Mouse (Mus musculus) thymus, postnatal 25 days (tissue): ENCODE measurements around the gene Gid8.

Source experiments
- DNase-seq: peaks from one replicate; pipeline ENCODE4 v3.0.0; 2022

Gene Gid8

DNA sequence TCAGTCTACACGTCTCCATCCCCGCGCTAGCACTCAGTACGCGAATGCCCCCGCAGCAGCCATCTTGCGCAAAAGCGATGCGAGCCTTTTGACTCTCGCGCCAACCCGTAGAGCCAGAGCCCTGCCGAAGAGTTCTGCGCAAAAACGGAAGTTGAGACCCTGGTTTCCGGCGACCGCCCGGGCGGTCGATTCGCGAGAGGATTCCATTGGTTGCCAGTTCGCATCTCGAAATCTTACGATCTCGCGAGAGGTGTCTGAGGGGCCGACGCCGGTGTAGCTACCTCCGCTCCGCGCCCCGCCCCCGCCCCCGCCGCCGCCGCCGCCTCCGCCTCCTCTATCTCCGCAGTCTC, at the start of gene Gid8, which contains the start of gene Dido1:
Gene Gid8 (plus strand): TSS at position 195 of the 350 bp plus-strand sequence.
Gene Dido1 (minus strand): TSS at position 77 of the 350 bp plus-strand sequence.
- peak; percentile 94 for DNase-seq

DNA sequence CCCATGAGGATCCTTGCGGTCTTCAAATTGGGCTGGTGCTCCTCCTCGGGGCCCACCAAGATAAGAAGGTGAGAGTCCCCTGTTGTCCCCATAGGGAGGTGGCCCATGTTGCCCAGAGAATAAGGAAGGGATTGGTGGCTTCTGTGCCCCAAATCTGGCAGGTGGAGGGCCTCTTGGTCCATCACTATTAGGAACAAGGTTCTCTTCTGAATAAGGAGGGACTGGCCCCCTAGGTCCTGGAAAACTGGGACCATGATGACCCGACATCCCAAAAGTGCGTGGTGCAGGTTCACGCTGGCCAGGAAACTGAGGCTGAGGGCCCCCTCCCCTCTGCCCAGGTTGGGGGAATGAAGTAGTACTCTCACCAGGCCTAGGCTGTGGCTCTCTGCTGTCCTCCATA, 49.4 kb upstream of the Gid8 start:
- DNase-seq: no peak

DNA sequence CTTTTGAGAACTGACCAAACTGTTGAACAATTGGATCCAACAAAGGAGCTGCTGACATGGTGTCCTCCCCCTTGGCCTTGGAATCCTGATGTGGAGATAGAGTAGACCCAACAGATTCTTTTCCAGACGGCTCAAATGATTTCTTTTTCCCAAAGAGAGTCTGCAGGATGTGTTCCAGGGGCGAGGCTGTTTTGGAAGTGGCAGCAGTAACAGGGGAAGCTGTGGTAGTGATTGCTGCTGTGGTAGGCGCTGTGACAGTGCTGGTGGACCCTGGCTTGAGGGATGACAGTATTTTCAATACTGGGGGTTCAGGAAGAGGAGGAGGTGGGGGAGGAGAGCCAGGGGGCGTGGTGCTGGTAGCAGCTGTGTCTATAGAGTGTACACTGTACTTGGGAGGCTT, 47.9 kb upstream of the Gid8 start:
- no peak for DNase-seq

DNA sequence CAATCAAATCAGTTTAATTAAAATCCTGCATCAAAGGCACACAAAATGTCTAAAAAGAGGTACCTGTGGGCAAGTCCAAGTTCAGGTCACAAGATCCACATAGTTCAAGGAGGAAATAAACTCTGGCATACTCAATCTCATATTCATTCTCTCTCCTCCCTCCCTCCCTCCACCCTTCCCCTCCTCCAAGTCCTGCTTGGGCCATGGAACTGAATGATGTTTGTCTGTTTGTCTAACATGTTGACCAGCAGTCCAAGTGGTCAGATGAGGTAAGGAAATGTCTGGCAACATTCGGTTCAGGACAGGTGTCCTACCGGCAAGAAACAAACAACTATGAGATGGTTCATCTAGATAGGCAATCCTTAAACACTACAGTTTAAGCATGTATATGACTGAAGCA, 33.2 kb upstream of the Gid8 start:
- no peak for DNase-seq

DNA sequence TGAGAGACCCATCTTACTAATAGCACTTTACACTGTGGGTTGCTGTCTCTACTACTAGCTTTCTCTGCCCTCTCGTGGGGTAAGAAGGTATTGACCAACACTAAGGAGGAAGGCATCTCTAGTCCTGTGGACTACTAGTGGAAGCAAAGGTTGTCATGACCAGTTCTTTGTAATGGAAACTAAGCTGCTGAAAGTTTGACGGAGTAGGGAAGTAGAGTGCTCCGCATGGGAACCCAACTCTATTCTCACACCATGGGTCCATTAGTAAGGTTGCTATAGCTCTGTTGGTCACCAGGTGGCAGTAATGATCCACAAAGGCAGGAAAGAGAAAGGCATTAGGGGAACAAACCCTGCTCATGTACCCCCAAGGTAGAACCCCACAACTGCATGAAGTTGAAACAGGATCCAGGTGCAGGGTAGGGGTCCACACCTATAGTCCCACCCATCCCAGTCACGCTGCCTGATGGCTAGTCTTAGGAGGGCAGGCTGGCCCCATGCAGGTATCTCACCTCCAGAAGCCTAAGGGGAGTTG, 31.2 kb upstream of the Gid8 start:
- peak; percentile 76 for DNase-seq

DNA sequence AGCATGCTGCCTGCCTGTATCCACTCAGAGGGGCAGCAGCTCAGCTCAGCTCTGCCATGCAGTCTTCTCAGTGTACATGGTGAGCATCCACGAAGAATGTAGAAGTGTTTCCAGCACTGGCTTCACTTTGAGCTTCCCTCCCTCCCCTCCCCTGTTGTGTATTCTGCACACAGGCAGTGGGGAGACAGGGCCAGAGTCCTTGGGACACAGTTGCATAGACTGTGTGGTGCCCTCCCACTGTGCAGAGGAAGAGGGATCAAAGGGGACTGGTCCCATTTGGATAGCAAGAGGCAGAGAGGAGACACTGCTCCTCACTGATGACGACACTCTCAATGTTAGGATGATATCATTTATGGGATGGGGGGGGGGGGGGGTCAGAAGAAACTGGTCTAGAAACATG, 28.7 kb upstream of the Gid8 start:
- no peak for DNase-seq

DNA sequence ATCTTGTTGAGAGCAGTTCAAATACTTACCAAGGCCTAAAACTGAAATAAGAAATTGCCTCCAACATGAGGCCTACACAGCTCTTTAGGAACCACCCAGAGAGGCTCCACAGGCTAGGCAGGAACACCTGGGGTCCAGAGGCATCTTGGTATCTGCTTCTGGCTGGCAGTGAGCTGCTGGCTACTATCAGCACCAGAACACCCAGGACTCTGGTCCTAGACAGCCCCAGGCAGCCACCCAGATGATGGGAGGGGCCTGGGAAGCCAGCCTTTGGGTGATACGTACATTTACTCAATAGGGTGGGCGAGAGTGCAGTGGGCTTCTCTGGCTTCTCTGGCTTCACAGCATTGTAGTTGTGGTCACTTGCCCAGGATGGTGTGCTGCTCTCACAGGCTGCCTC, 26.4 kb upstream of the Gid8 start:
- DNase-seq: no peak

DNA sequence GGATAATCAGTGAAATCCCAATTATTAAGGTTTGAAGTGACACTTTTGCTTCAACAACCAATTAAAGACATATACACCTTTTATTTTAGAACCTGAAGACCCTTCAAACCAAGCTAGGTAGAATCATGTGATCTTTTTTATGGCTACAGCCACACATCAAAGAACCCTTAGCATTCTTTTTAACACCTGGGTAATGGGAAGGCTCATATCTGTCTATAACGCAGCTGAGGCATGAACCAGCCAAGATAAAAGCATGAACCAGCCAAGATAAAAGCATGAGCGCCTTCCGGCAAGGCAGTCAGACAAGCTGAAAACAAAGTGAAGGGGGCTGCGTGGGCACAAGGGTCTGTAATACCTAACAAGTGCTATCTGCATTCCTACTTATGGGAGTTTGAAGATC, 25.9 kb upstream of the Gid8 start:
- no peak for DNase-seq

DNA sequence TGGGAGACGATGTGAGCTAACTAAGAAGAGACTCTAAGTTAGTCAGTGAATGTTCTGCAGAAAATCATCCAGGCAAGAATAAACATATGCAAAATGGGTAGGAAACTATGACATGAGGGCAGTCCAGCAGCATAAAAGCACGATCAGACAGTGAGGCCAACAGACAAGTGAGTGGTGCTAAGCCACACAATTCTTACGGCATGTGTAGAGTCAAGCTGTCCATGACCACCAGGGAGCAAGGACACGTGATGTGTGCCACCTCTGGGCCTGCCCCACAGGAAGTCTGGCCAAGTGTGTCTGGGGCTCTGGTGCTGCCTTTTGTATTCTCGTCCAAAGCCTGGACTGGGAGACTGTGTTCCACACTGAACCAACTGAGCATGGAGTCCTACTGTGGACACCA, 20.1 kb upstream of the Gid8 start:
- no peak for DNase-seq

DNA sequence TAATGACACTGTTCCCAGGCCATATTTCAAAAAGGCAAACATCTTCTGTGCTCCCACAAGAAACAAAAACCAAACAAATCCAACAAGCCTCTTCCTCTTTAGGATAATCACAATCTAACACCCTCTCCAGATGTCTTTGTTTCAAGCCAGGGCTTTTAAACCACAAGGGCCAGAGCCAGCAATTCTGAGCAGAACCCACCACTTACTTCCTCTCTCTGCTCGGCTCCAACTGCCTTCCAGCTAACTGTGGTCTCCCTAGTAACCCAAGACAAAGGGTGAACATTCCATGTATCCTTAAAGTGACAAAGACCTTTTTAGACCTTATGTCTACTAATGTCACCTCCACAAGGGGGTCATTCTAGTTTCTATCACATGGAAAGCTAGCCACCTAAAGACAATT, 17.3 kb upstream of the Gid8 start:
- DNase-seq: no peak

DNA sequence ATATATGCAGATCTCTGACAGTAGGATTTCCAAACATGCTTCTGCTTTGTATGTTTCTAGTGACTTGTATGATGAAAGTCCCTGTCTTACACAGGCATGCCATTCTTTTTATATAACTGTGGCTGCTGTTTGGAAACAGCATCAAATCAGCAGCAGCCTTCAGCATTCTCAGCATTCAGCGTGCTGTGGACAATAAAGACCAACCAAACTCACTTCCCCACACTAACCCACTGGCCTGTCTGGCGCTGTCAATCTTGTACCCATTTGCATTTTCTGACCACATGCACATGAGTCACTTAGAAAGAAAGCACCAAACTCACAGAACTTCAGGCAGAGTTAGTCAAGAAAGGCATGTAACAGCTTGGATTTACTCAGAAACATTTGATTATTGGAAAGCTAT, 14.7 kb upstream of the Gid8 start:
- no peak for DNase-seq

DNA sequence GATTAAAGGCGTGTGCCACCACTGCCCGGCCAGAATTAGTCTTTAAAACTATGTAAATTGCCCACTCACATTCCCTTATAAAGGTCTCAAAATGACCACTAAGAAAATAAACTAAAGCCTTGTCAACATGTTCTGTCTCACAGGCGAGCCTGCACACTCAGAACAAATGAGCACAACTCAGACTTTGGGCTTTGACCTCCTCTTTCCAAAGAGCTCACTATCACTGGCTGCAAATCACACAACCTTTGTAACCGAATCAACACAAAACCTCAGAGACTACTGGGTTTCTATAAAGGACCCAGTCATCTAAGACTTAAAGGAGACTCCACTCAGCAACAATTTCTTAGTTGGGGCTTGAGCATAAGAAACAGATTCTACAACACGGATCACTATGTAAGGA, 9.5 kb upstream of the Gid8 start:
- no peak for DNase-seq

DNA sequence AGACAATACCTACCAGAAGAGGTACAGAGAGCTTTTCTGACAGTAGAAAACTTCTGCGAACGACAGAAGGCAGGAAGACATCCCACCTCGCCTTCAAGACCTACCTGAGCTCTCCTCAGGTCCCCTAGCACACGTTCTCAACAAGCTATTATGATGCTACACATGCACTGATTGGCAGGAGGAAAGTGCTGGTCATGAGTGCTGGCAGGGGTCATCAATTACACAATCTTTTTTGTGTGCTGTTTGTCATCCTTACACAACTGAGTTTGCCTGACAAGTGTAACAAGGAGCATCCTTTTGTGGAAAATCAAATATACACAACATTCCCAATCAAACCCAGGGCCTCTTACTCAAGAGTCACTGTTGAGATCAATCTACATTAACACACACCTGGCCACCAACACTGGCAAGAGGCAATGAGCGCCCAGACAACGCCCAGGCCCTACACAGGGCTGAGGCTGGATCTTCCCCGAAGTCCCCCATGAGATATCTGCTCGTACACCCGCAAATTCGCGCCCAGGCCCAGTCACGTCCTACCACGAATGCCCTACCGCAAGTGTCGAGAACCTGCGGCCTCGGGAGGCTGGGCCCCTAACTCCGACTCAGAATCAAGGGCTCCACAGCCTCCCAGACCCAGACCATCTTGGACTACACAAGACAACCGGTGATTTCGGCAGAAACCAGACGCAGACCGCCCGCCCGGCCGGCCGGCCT, 8.7 kb upstream of the Gid8 start:
- no peak for DNase-seq

DNA sequence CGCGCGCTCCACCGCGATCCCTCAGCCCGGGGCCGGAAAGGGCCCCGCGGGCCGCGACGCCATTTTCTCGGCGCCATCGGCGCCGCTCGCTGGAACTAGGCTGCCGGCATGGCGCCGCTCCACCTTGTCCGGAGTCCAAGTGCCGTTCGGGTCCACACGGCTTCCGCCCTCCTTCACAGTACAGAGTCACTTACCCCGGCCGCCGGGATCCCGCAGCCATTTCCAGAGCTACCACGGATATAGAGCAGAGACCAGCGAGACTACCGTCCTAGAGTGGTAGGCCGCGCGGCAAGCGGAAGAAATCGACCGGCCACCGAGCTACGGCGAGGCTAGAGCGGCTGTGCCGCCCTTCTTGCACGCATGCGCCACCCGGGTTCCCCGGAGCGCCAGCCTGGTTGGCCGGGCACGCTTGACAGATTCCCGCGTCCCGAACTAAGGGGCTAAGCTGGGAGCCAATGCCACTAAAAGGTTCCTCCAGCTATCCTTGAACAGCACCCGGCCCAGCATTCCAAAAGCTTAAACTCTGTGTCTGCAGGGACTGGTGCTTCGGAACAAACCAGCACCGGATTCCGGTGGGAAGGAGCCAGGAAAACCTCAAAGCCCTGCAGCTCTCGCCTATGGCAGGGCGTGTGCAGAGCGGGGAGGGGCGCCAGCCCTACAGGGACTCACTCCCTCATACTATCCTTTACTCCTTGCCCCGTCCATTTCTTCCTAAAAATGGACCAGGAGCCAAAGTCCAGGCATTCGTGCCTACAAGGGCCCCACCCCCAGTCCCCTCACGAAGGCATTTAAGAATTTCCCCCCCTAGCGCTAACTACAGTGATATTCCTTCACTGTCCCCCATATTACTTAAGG, 7.9 kb upstream of the Gid8 start:
- DNase-seq: peak; percentile 90

DNA sequence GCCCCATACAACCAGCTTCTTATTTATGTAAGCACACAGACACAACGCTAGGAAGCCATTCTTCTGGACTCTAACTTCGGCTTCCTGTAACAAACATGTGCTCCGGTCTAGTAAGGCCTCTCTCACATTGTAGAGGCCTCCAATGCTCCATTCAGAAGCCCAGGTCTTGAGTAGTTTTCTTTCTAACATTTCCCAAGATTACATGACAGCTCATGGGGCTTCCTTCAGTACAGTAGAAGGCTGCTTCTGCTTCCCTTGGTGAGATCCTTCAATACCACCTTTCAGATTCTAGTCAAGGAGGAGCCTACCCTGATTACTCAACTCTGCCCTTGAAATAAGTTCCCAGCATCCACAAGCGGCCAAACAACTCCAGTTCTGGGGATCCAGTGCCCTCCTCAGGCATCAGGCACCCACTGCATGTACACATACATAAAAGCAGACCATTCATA, 7.2 kb upstream of the Gid8 start:
- no peak for DNase-seq

DNA sequence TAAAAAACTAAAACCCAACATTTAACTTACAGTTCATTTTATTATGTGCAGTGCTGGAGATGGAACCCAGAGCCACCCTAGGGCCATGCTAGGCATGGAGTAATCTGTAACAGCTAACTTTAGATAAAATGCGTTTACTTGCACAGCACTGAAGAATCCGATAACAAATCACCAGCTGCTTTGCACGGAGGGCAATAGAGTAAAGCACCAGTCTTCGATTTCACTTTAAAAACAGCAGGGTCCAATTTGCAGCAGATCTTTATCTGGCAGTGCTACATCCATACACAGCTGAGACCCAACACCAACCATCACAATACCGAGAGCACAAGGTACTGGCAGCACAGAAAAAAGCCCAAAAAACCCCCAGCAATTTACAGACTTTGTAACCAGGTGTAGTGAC, 6.7 kb upstream of the Gid8 start:
- DNase-seq: no peak

DNA sequence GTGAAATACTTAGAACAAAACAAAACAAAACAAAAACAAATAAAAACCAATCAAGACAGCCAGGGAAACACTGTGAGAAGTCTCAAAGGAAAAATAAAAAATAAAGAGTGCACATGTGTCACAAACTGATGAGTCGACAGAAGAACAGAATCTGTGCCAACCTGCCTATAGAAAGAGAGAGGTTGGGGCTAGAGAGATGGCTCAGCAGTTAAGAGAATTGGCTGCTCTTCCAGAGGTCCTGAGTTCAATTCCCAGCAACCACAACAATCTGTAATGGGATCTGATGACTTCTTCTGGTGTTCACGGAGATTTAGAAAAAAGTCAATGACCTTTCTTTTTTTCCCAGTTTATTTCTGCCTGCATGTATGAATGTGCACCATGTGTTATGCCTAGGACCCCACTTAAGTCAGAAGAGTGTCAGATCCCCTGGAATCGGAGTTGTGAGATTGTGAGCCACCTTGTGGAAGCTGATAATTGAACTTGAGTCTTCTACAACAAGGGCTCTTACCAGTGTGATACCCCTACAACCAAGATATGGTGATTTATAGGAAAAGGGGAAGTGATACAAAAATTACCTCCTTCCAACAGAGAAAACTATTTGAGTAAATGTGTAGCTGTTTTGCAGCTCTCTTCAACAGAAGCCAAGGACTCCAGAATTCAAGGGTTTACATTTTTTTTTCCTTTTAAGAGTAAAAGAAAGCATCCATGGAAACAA, 6.1 kb upstream of the Gid8 start:
- no peak for DNase-seq

DNA sequence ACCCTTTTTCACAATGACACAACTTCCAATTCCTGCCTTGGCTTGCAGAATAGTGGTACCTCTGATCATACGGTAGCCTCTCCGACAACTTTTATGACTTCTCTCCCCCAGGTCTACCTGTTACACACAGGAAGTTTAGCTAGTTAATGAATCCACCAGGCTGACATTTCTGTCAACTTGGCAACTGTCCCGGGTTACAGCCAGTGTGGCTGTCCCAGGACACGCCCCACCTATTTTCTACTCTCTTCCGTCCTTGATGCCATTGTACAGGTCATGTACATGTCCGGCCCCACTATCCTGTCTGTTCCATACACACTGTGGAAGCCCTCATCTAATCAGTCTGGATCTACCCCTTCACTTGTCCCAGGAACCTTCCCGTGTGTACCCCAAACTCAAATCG, 5.3 kb upstream of the Gid8 start:
- DNase-seq: no peak

DNA sequence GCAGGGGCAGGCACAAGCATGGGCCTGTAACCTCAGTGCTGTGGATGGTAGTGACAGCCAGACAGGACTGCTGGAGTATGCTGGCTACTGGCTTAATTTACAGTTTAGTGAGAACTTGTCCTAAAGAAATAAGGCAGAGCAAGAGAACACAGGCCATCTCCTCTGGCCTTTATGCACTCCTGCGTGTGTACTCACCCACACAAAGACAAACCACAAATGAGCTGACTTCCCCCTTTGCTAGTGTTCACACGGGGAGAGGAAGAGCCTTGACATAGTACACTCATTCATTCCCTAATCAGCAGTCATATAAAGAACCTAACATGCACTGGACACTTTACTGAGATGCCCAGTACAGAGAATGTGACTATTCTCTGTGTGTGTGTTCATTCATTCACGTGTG, 4.9 kb upstream of the Gid8 start:
- no peak for DNase-seq

DNA sequence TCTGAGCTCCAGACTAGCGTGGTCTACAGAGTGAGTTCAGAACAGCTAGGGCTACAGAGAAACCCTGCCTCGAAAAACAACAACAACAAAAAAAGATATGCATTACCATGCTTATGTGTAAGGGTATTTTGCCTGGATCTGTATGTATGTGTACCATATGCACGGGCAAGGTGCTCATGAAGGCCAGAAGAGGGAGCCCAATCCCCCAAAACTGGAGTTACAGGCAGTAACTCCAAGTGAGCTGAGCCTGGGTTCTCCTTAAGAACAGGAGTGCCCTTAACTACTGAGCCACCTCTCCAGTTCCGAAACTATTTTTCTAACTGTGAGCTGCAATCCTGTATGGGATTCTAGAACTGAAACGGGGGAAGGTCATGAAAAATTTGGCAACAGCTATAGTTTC, 3.9 kb upstream of the Gid8 start:
- DNase-seq: no peak

DNA sequence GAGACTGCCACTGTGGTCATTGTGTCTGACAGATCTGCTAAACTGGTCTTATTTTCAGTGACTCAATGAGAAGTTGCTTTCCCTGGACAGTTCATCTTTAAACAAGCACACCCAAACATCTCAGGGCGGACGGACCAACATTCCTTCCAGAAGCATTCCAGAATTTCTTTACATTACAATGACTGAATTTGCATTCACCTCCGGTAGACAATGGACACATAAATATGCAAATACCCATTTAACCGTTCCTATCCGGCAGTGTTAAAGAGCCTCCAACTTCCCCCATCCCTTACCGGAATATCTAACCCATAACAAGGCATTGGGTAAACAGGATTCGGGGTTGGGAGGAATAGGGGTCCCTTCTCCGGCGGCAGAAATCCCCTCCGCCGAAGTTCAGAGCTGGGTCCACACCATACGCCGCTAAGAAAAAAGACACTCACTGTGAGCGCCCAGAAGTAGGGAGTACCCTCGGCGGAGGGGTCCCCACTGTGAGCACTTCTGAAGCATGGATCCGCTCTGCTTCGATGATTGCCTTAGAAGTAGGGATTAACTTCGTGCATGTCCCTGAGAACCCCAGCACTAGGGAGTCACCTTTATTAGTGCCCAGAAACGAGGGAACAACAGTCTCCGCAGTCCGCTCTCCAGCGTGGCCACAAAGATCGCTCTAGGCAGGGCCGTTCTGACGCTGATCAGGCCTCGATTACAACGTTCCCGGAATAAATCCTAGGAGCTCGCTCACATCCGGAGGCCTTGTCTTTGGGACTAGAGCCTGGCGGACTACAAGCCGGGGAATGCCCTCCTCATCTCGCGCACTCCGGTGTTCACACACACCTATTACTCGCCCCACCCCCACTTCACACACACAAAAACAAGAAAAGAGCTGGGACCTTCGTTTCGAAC, 644 bp upstream of the Gid8 start:
- no peak for DNase-seq
